Mouse (Mus musculus) erythroblast, adult 5-6 weeks (primary cell): ENCODE data around the gene Uqcc1. TPM values are rescaled to one million over a fixed set of nuclear protein-coding genes. Genes with fewer than 3 reads are reported as not detected.

Source experiments
- ATAC-seq: replicated peaks from 2 replicates; pipeline ENCODE4 v1.8.0; 2016; ENCODE audit warnings: moderate number of reproducible peaks, mild to moderate bottlenecking, moderate TSS enrichment, inconsistent platforms; ENCODE audit not compliant: poor library complexity, low FRiP score, severe bottlenecking
- total RNA-seq, 2 experiments: library from RNA; stranded (forward) in 1 of 2; stranded (reverse) in 1 of 2; fragments of 150-400 nt in 1 of 2; fragments of 200-764, 138-1000 nt in 1 of 2; gene quantifications; 2 replicates each; pipeline versions ENCODE4 v1.2.3 to v1.2.4; 2015 to 2017; ENCODE audit warnings: low replicate concordance in 2 of 2

The Uqcc1 gene
- 6.7 and 7.9 TPM in 2 replicates for total RNA-seq (2015; ENCODE audit: low replicate concordance)
- 4.3 and 8.2 TPM in 2 replicates for total RNA-seq (2017; ENCODE audit: low replicate concordance)

DNA sequence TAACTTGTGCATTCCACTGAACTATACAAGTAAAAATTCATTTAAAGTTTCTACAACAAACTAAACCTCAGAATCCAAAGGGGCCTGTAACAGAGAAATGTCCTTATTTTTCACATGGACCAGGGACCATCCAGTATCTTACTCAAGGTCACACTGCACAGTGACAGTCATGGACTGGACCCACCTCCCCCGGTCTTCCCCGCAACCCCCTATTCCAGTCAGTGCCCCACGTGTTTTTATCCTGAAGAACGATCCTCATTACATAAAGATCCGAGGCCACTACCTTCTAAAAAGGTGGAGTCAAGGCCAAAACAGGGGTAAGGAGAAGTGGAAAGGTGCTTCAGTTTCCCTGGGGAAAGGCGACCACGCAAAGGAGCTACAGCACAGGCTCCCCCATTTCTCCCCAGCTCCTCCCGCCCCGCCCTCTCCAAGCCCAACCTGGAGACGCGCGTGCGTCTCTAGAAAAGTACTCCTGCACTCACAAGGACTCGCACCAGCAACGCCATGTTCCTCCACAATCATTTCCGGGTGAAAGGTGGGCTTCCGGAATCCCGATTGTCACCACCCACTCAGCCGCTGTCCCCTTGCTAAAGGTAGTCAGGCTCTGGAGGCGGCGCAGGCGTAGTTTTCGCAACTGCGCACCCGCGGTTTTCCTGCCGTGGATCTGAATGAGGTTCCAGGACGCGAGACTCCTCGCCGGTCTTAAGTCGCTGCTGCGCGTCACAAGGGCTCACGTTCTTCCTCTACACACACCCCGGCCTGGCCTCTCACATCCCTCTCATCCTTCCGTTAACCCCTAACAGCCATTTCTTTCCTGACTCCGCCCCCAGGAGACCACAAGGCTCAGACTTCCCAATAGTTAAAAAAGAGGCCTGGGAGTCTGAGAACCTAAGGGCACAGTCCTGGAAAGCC, at the start of gene Uqcc1:
Gene Uqcc1, minus strand, starts transcription at position 780 of the 912 bp plus-strand sequence.
- ATAC-seq, result peak; percentile 90

GRCm38 (mm10) chr2:155979328-155979991, 49.4 kb upstream of the Uqcc1 start:
- no peak for ATAC-seq

GRCm38 (mm10) chr2:155974087-155974731, 44.1 kb upstream of the Uqcc1 start:
- ATAC-seq, result no peak

DNA sequence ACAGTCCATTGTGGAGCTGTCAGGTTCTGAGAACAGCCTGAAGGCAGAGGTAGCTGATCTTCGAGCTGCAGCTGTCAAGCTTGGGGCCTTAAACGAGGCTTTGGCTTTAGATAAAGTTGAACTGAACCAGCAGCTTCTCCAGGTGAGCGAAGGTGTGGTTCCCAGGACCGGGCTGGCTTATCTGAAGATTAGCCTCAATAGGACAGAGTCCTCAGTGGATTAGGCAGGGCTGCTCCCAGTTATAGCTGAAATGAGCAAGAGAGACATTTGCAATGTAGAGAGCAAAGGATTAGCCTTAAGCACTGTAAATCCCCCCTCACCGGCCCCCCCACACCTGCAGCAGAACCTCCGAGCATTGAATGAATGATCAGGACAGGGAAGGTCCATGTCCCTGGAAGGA, 43.2 kb upstream of the Uqcc1 start:
- ATAC-seq, result no peak

GRCm38 (mm10) chr2:155962991-155963390, 32.9 kb upstream of the Uqcc1 start:
- ATAC-seq, result no peak

GRCm38 (mm10) chr2:155961862-155962261, 31.8 kb upstream of the Uqcc1 start:
- no peak for ATAC-seq

DNA sequence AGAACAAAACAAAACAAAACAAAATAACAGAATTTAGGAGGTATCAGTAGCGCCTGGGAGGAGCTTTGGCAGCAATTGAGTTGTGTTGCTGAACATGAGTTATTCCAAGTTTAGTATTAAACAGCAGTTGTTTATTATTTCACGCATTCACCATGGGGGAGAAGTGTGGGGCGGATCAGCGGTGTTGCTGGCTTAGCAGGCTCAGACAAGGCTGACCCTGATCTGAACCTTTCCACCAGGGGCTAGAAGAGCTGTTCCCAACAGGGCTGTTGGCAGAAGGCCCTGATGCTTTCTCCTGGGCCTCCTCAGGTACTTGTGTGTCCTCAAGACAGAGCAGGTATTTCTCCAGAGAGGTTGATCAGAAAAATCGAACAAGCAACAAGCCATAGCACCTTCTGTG, 29.9 kb upstream of the Uqcc1 start:
- no peak for ATAC-seq

GRCm38 (mm10) chr2:155956134-155957059, 26.3 kb upstream of the Uqcc1 start, which contains the start of gene Cep250:
Cep250 (plus strand) TSS chr2:155956458.
- ATAC-seq, result peak; percentile 97

GRCm38 (mm10) chr2:155952006-155952405, 21.9 kb upstream of the Uqcc1 start:
- ATAC-seq, result no peak

GRCm38 (mm10) chr2:155949362-155949761, 19.3 kb upstream of the Uqcc1 start:
- no peak for ATAC-seq

DNA sequence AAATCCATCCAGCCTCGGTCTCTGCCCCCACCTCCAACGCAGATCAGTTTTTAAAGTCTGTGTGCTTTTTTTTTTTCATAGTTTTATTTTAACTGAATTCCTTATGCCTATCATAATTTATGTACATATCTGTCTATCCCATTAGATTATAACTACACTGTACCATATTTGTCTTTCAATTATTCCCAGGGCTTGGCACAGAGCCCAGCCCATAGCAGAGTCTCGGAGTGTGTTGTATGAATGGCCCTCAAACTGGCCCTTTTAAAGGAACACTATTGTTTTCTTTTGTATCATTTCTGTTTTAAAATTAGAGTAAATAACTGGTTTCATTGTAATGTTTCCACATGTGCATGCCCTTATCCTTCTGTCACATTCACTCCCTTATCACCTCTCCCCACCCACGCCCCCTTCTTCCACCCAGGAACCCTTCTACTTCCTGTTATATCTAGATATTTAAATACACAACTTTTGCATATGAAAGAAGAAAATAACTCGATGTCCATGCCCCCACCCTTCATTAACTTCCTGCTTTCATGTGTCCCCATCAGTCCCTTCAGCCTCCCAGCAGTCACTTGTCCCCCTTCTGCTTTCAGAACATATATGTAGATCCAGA, 17.4 kb upstream of the Uqcc1 start:
- ATAC-seq, result 0 out of 2 replicates have a peak, but pooled peaks have one; percentile 31

- ATAC-seq, result 0 out of 2 replicates have a peak, but pooled peaks have one; percentile 2
These were observed 16.4 kb upstream of the Uqcc1 start for GRCm38 (mm10) chr2:155946499-155946898.

- ATAC-seq, result peak; percentile 59; the same call in 1 of the 2 replicates
These were observed 16.0 kb upstream of the Uqcc1 start for GRCm38 (mm10) chr2:155946069-155946468.

DNA sequence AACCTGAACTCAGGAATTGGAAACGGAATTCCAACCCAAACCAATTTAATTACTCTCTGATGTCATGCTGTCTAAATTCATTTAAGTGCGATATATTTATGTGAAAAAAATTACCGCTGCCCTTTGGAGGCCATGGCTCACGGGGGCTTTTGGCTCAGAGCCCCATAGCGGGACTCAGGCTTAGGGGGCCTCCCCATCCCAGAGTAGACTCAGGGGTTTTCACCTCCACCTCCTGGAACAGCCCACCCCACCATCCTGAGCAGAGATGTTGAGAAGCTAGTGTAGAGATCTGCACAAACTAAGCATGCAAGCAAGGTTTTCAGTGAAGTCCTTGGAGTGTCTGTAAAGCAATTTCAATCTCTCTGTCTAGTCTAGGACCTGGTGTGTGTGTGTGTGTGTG, 15.5 kb upstream of the Uqcc1 start:
- ATAC-seq, result no peak

- no peak for ATAC-seq
These were observed 15.0 kb upstream of the Uqcc1 start, which contains the start of gene Gdf5 for GRCm38 (mm10) chr2:155945124-155945523. Gdf5 (minus strand) TSS chr2:155945367.

- ATAC-seq, result no peak
These were observed 14.6 kb upstream of the Uqcc1 start for GRCm38 (mm10) chr2:155944685-155945084.

GRCm38 (mm10) chr2:155943463-155943862, 13.4 kb upstream of the Uqcc1 start:
- no peak for ATAC-seq

- ATAC-seq, result no peak
These were observed 11.8 kb upstream of the Uqcc1 start for GRCm38 (mm10) chr2:155941697-155942442.
